In the genomic region with DNA sequence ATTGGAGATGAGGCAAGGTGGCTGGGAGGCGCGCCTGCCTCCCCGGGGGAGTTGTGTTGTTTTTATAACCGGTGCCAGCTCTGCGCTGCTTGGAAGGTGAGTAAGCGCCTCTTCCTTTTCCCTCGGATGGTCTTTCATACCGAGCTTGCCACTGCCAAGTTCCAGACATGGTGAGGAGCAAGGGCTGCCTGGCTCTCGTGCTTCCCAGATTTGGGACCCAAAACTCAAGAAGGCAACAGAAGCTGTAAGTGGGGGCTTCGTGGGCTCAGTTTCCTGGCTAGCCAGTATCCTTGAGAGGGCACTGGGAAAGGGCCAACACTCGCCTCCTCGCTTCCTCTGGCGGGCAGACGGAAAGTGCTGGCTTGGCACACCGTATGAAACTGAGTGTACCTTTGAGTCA, we compare ENCODE assay signal across 8 mouse cellular contexts.
DNase-seq lines count a peak whose midpoint lies in the region; ATAC-seq lines count a peak whose summit lies in the region.

No protein-coding gene starts in this region.

- WGBS in heart, embryonic 10.5 days: 23% methylated on average over 15 of the region's 15 CpGs
- WGBS in limb, embryonic 12.5 days: 26% methylated on average over 15 of the region's 15 CpGs

- H3K4me3 ChIP-seq in heart, embryonic 10.5 days: peak overlapping the region; percentile 19; the same call in 1 of the 2 replicates
- H3K4me3 ChIP-seq in limb, embryonic 12.5 days (replicated peaks): no peak overlapping the region

- peak overlapping the region; percentile 37 for H3K27ac ChIP-seq in heart, embryonic 10.5 days
- no peak overlapping the region for H3K27ac ChIP-seq in limb, embryonic 12.5 days

- H3K4me1 ChIP-seq in heart, embryonic 10.5 days: peaks cover 24% of the 10 kb centered on the region
- H3K4me1 ChIP-seq in limb, embryonic 12.5 days (replicated peaks): peaks cover 5% of the 10 kb centered on the region

- no peak overlapping the region for H3K9ac ChIP-seq in limb, embryonic 12.5 days (replicated peaks)

- ATAC-seq in limb, embryonic 12.5 days (ENCODE audit: insufficient number of reproducible peaks, insufficient read depth, low FRiP score, low TSS enrichment, low read depth): no peak
- no peak for ATAC-seq in erythroid progenitor cell, adult 5-6 weeks (replicated peaks; ENCODE audit: low FRiP score, poor library complexity, severe bottlenecking)

- H3K36me3 ChIP-seq in heart, embryonic 10.5 days: no peaks in the 10 kb centered on the region
- H3K36me3 ChIP-seq in limb, embryonic 12.5 days: no peaks in the 10 kb centered on the region

- peak overlapping the region; percentile 20; the same call in 1 of the 2 replicates for H3K4me2 ChIP-seq in limb, embryonic 12.5 days

- no peaks in the 10 kb centered on the region for H3K9me3 ChIP-seq in heart, embryonic 10.5 days
- H3K9me3 ChIP-seq in limb, embryonic 12.5 days: no peaks in the 10 kb centered on the region

- H3K27me3 ChIP-seq in heart, embryonic 10.5 days (ENCODE audit: insufficient read depth, poor library complexity, severe bottlenecking): no peaks in the 10 kb centered on the region
- H3K27me3 ChIP-seq in limb, embryonic 12.5 days: peaks cover 13% of the 10 kb centered on the region

- peak; percentile 61 for DNase-seq in kidney, adult 18-20 months
- DNase-seq in kidney, postnatal 10 days: no peak
- DNase-seq in adrenal gland, postnatal 36 days: peak; percentile 44 to 47
- no peak for DNase-seq in heart, embryonic 10.5 days (ENCODE audit: low spot score)
- DNase-seq in thymus, postnatal 36 days: no peak
- no peak for DNase-seq in spleen, postnatal 36 days (ENCODE audit: low spot score in 2 of 2)

Comparison
In these comparisons a context has a peak if more than half of its experiments do, and no peak if none do; other contexts are left out.
1. DNase-seq: peak in kidney, adult 18-20 months (single experiment) and adrenal gland, postnatal 36 days (2 of 2); none in kidney, postnatal 10 days (single experiment), heart, embryonic 10.5 days (single experiment), thymus, postnatal 36 days (0 of 2) and spleen, postnatal 36 days (0 of 2).